ENCODE assay signal across 14 mouse cellular contexts in the genomic region with DNA sequence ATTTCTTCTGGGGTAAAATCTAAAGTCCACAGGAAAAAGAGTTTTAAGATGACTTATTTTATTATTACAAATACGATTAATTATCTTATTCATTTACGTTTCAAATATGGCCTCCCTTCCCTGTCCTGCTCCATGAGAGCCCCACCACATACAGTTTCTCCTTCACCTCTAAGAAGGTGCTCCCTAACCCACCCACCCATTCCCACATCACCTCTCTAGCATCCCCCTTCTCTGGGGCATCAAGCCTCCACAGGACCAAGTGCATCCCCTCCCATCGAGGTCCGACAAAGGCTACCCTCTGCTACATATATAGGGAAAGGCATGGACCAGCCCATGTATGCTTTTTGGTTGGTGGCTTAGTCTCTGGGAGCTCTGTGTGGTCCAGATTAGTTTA.
DNase-seq lines count a peak whose midpoint lies in the region; ATAC-seq and TF ChIP-seq lines count a peak whose summit lies in the region.
"Had no signal": no experiment of that assay in that cellular context is flagged by ENCODE, and none has a peak within 500 bp of the region (broad histone marks: within the 10 kb centered on the region; RNA-seq: fewer than 3 reads in every experiment).

No protein-coding gene starts in this region.

- no peaks in the 10 kb centered on the region for H3K9me3 ChIP-seq in forebrain, embryonic 12.5 days
- no peaks in the 10 kb centered on the region for H3K9me3 ChIP-seq in forebrain, embryonic 10.5 days
- H3K9me3 ChIP-seq in midbrain, embryonic 13.5 days: no peaks in the 10 kb centered on the region
- H3K9me3 ChIP-seq in midbrain, postnatal 0 days (ENCODE audit: low read length): no peaks in the 10 kb centered on the region
- no peaks in the 10 kb centered on the region for H3K9me3 ChIP-seq in hindbrain, embryonic 16.5 days (ENCODE audit: control insufficient read depth, low read length)
- no peaks in the 10 kb centered on the region for H3K9me3 ChIP-seq in neural tube, embryonic 15.5 days (replicated peaks)
- H3K9me3 ChIP-seq: heart, embryonic 15.5 days; liver, embryonic 13.5 days had no signal

- H3K4me3 ChIP-seq in forebrain, embryonic 12.5 days (replicated peaks): no peak overlapping the region
- no peak overlapping the region for H3K4me3 ChIP-seq in forebrain, embryonic 10.5 days
- no peak overlapping the region for H3K4me3 ChIP-seq in midbrain, embryonic 13.5 days (replicated peaks)
- no peak overlapping the region for H3K4me3 ChIP-seq in midbrain, postnatal 0 days (ENCODE audit: low read depth, low read length)
- no peak overlapping the region for H3K4me3 ChIP-seq in hindbrain, embryonic 16.5 days (ENCODE audit: low read length)
- H3K4me3 ChIP-seq in neural tube, embryonic 15.5 days (replicated peaks): no peak overlapping the region
- H3K4me3 ChIP-seq: liver, embryonic 13.5 days had no signal

- H3K27ac ChIP-seq in forebrain, embryonic 12.5 days: no peak overlapping the region
- no peak overlapping the region for H3K27ac ChIP-seq in forebrain, embryonic 10.5 days
- H3K27ac ChIP-seq in midbrain, embryonic 13.5 days: no peak overlapping the region
- no peak overlapping the region for H3K27ac ChIP-seq in midbrain, postnatal 0 days (ENCODE audit: low read depth, low read length)
- no peak overlapping the region for H3K27ac ChIP-seq in hindbrain, embryonic 16.5 days (ENCODE audit: low read depth, low read length)
- no peak overlapping the region for H3K27ac ChIP-seq in neural tube, embryonic 15.5 days (replicated peaks)
- H3K27ac ChIP-seq: heart, embryonic 15.5 days; left cerebral cortex, adult 2 months; liver, embryonic 13.5 days had no signal

- 67% methylated on average over 4 of the region's 4 CpGs for WGBS in forebrain, embryonic 12.5 days
- WGBS in forebrain, embryonic 10.5 days: 65% methylated on average over 4 of the region's 4 CpGs
- 59% methylated on average over 4 of the region's 4 CpGs for WGBS in midbrain, embryonic 13.5 days
- WGBS in midbrain, postnatal 0 days: 71% methylated on average over 4 of the region's 4 CpGs
- 63% methylated on average over 4 of the region's 4 CpGs for WGBS in hindbrain, embryonic 16.5 days
- 68% methylated on average over 4 of the region's 4 CpGs for WGBS in neural tube, embryonic 15.5 days

- no peaks in the 10 kb centered on the region for H3K27me3 ChIP-seq in forebrain, embryonic 12.5 days
- H3K27me3 ChIP-seq in forebrain, embryonic 10.5 days (ENCODE audit: poor library complexity, severe bottlenecking): no peaks in the 10 kb centered on the region
- H3K27me3 ChIP-seq in midbrain, embryonic 13.5 days: no peaks in the 10 kb centered on the region
- H3K27me3 ChIP-seq in midbrain, postnatal 0 days (ENCODE audit: insufficient read depth, low read length): no peaks in the 10 kb centered on the region
- H3K27me3 ChIP-seq in hindbrain, embryonic 16.5 days (replicated peaks; ENCODE audit: control insufficient read depth, insufficient read depth, low read length): no peaks in the 10 kb centered on the region
- H3K27me3 ChIP-seq in neural tube, embryonic 15.5 days (replicated peaks): no peaks in the 10 kb centered on the region
- H3K27me3 ChIP-seq: heart, embryonic 15.5 days; liver, embryonic 13.5 days had no signal

- no peak for DNase-seq in forebrain, embryonic 10.5 days (ENCODE audit: extremely low spot score, low spot score)
- no peak for DNase-seq in midbrain, postnatal 0 days (ENCODE audit: low spot score)
- DNase-seq in left cerebral cortex, adult 18-20 months (ENCODE audit: low spot score in 2 of 2): no peak
- DNase-seq in kidney, adult 11 months: no peak
- DNase-seq: gastrocnemius, postnatal 25 days had no signal

- no peak overlapping the region for H3K4me2 ChIP-seq in forebrain, embryonic 12.5 days
- no peak overlapping the region for H3K4me2 ChIP-seq in midbrain, embryonic 13.5 days (replicated peaks)
- H3K4me2 ChIP-seq in midbrain, postnatal 0 days (ENCODE audit: low read depth, low read length, poor library complexity, severe bottlenecking): no peak overlapping the region
- no peak overlapping the region for H3K4me2 ChIP-seq in hindbrain, embryonic 16.5 days (ENCODE audit: low read length)
- H3K4me2 ChIP-seq in neural tube, embryonic 15.5 days: no peak overlapping the region
- H3K4me2 ChIP-seq: liver, embryonic 13.5 days had no signal

- no peaks in the 10 kb centered on the region for H3K36me3 ChIP-seq in forebrain, embryonic 12.5 days (replicated peaks)
- H3K36me3 ChIP-seq in forebrain, embryonic 10.5 days (replicated peaks): no peaks in the 10 kb centered on the region
- no peaks in the 10 kb centered on the region for H3K36me3 ChIP-seq in midbrain, embryonic 13.5 days
- H3K36me3 ChIP-seq in midbrain, postnatal 0 days (ENCODE audit: insufficient read depth, low read length): no peaks in the 10 kb centered on the region
- no peaks in the 10 kb centered on the region for H3K36me3 ChIP-seq in hindbrain, embryonic 16.5 days (ENCODE audit: control insufficient read depth, insufficient read depth, low read length)
- H3K36me3 ChIP-seq in neural tube, embryonic 15.5 days: no peaks in the 10 kb centered on the region
- H3K36me3 ChIP-seq: heart, embryonic 15.5 days; liver, embryonic 13.5 days had no signal

- no peaks in the 10 kb centered on the region for H3K4me1 ChIP-seq in forebrain, embryonic 12.5 days
- H3K4me1 ChIP-seq in forebrain, embryonic 10.5 days: peaks cover 9% of the 10 kb centered on the region; the same call in 1 of the 2 replicates
- no peaks in the 10 kb centered on the region for H3K4me1 ChIP-seq in midbrain, embryonic 13.5 days (replicated peaks)
- H3K4me1 ChIP-seq in midbrain, postnatal 0 days (ENCODE audit: insufficient read depth, low read length): no peaks in the 10 kb centered on the region
- no peaks in the 10 kb centered on the region for H3K4me1 ChIP-seq in hindbrain, embryonic 16.5 days (ENCODE audit: control insufficient read depth, insufficient read depth, low read depth, low read length)
- H3K4me1 ChIP-seq in neural tube, embryonic 15.5 days: no peaks in the 10 kb centered on the region
- H3K4me1 ChIP-seq: heart, embryonic 15.5 days; liver, embryonic 13.5 days had no signal

- no peak for TF ChIP-seq CTCF in midbrain, postnatal 0 days (IDR thresholded peaks at IDR 0.05)

- peak; percentile 47; the same call in 1 of the 2 replicates for ATAC-seq in forebrain, embryonic 12.5 days (ENCODE audit: low FRiP score)
- peak; percentile 61 for ATAC-seq in midbrain, embryonic 13.5 days
- ATAC-seq in midbrain, postnatal 0 days (ENCODE audit: low FRiP score): no peak
- peak; percentile 56; the same call in 1 of the 2 replicates for ATAC-seq in hindbrain, embryonic 16.5 days
- peak; percentile 39; the same call in 1 of the 2 replicates for ATAC-seq in neural tube, embryonic 15.5 days (ENCODE audit: low FRiP score)
- ATAC-seq: CD4-positive, CD25-positive, alpha-beta regulatory T cell, adult 4 months had no signal

- no peak overlapping the region for H3K9ac ChIP-seq in forebrain, embryonic 12.5 days
- no peak overlapping the region for H3K9ac ChIP-seq in midbrain, embryonic 13.5 days (replicated peaks)
- H3K9ac ChIP-seq in midbrain, postnatal 0 days (replicated peaks; ENCODE audit: low read length, poor library complexity, severe bottlenecking): no peak overlapping the region
- no peak overlapping the region for H3K9ac ChIP-seq in hindbrain, embryonic 16.5 days (ENCODE audit: low read depth, low read length)
- no peak overlapping the region for H3K9ac ChIP-seq in neural tube, embryonic 15.5 days (replicated peaks)
- H3K9ac ChIP-seq: heart, embryonic 15.5 days; liver, embryonic 13.5 days; lung, embryonic 14.5 days had no signal
